Mouse (Mus musculus) spleen, postnatal 4 days (tissue): ENCODE data around the gene Ece1.

ENCODE experiments used
- DNase-seq, 2 experiments: peaks; one replicate each; pipeline ENCODE4 v3.0.0; 2022; ENCODE audit warnings: low spot score in 2 of 2

Gene Ece1

GRCm38 (mm10) chr4:137984212-137984611 lies 122.2 kb downstream of the Ece1 start:
- DNase-seq = peak in 1 of 2 experiments; percentile 25

- no peak for DNase-seq
Observed at GRCm38 (mm10) chr4:137984746-137985145, 122.7 kb downstream of the Ece1 start.

- no peak for DNase-seq
Observed at GRCm38 (mm10) chr4:137989426-137989825, 127.4 kb downstream of the Ece1 start.

- no peak for DNase-seq
Observed at GRCm38 (mm10) chr4:137990433-137990832, 128.4 kb downstream of the Ece1 start.

- no peak for DNase-seq
Observed at GRCm38 (mm10) chr4:137991240-137991639, 129.2 kb downstream of the Ece1 start.

GRCm38 (mm10) chr4:137992890-137993289 lies 130.9 kb downstream of the Ece1 start, which contains the start of gene Eif4g3:
Gene Eif4g3, plus strand, starts transcription at chr4:137993022.
- no peak for DNase-seq

- peak; percentile 97 to 99 for DNase-seq
Observed at GRCm38 (mm10) chr4:137993291-137993758, 131.3 kb downstream of the Ece1 start.

GRCm38 (mm10) chr4:137993821-137994561 lies 132.0 kb downstream of the Ece1 start:
- peak; percentile 46 to 79 for DNase-seq

- DNase-seq = no peak
Observed at GRCm38 (mm10) chr4:137994562-137995336, 132.7 kb downstream of the Ece1 start.

- no peak for DNase-seq
Observed at GRCm38 (mm10) chr4:137995399-137995798, 133.4 kb downstream of the Ece1 start.

- no peak for DNase-seq
Observed at GRCm38 (mm10) chr4:137998232-137998631, 136.2 kb downstream of the Ece1 start.

- DNase-seq = no peak
Observed at GRCm38 (mm10) chr4:138000682-138001081, 138.6 kb downstream of the Ece1 start.

GRCm38 (mm10) chr4:138003909-138004610 lies 142.0 kb downstream of the Ece1 start:
- DNase-seq = no peak

GRCm38 (mm10) chr4:138005781-138006180 lies 143.7 kb downstream of the Ece1 start:
- no peak for DNase-seq

- no peak for DNase-seq
Observed at GRCm38 (mm10) chr4:138006951-138007613, 145.0 kb downstream of the Ece1 start.

- DNase-seq = no peak
Observed at GRCm38 (mm10) chr4:138008646-138009045, 146.6 kb downstream of the Ece1 start.

GRCm38 (mm10) chr4:138009786-138010502 lies 147.9 kb downstream of the Ece1 start:
- DNase-seq = no peak

- DNase-seq = no peak
Observed at GRCm38 (mm10) chr4:138013723-138014479, 151.9 kb downstream of the Ece1 start.
